Mouse (Mus musculus): ENCODE measurements around the gene E2f2.

The E2f2 gene

GRCm38 (mm10) chr4:136144927-136145292 lies 27.3 kb upstream of the E2f2 start:
- no peak for DNase-seq (ENCODE audit: low read depth)

- no peak for DNase-seq (ENCODE audit: low read depth)
Measured at GRCm38 (mm10) chr4:136145362-136145885, 26.8 kb upstream of the E2f2 start.

GRCm38 (mm10) chr4:136145991-136146711 lies 26.0 kb upstream of the E2f2 start:
- DNase-seq (ENCODE audit: low read depth) = no peak

GRCm38 (mm10) chr4:136146712-136147154 lies 25.5 kb upstream of the E2f2 start:
- DNase-seq (ENCODE audit: low read depth) = no peak

GRCm38 (mm10) chr4:136147436-136148135 lies 24.6 kb upstream of the E2f2 start:
- peak; percentile 90 for DNase-seq (ENCODE audit: low read depth)

GRCm38 (mm10) chr4:136148342-136149044 lies 23.7 kb upstream of the E2f2 start:
- DNase-seq (ENCODE audit: low read depth) = peak; percentile 57

GRCm38 (mm10) chr4:136149045-136149379 lies 23.2 kb upstream of the E2f2 start:
- DNase-seq (ENCODE audit: low read depth) = peak; percentile 58

- peak; percentile 81 for DNase-seq (ENCODE audit: low read depth)
Measured at GRCm38 (mm10) chr4:136149734-136150133, 22.5 kb upstream of the E2f2 start.

GRCm38 (mm10) chr4:136150596-136150995 lies 21.6 kb upstream of the E2f2 start:
- no peak for DNase-seq (ENCODE audit: low read depth)

GRCm38 (mm10) chr4:136152821-136153220 lies 19.4 kb upstream of the E2f2 start:
- no peak for DNase-seq (ENCODE audit: low read depth)

GRCm38 (mm10) chr4:136154462-136154861 lies 17.7 kb upstream of the E2f2 start:
- no peak for DNase-seq (ENCODE audit: low read depth)

- no peak for DNase-seq (ENCODE audit: low read depth)
Measured at GRCm38 (mm10) chr4:136158498-136158897, 13.7 kb upstream of the E2f2 start.

GRCm38 (mm10) chr4:136159802-136160397 lies 12.3 kb upstream of the E2f2 start:
- peak; percentile 93 for DNase-seq (ENCODE audit: low read depth)

GRCm38 (mm10) chr4:136163448-136163847 lies 8.7 kb upstream of the E2f2 start:
- DNase-seq (ENCODE audit: low read depth) = peak; percentile 94

GRCm38 (mm10) chr4:136164981-136165380 lies 7.2 kb upstream of the E2f2 start:
- no peak for DNase-seq (ENCODE audit: low read depth)

GRCm38 (mm10) chr4:136167701-136168100 lies 4.5 kb upstream of the E2f2 start:
- DNase-seq (ENCODE audit: low read depth) = no peak

GRCm38 (mm10) chr4:136170401-136170800 lies 1.8 kb upstream of the E2f2 start:
- peak; percentile 51 for DNase-seq (ENCODE audit: low read depth)

GRCm38 (mm10) chr4:136171455-136171854 lies 739 bp upstream of the E2f2 start:
- DNase-seq (ENCODE audit: low read depth) = no peak

- peak; percentile 52 for DNase-seq (ENCODE audit: low read depth)
Measured at GRCm38 (mm10) chr4:136172542-136173209, 482 bp downstream of the E2f2 start.

- DNase-seq (ENCODE audit: low read depth) = no peak
Measured at GRCm38 (mm10) chr4:136173210-136173715, 1.1 kb downstream of the E2f2 start.

Data from naive thymus-derived CD4-positive, alpha-beta T cell, adult 2 months (primary cell).